Mouse (Mus musculus) heart, embryonic 11.5 days (tissue): ENCODE data around the gene Hcrtr1. TPM values are rescaled to one million over a fixed set of nuclear protein-coding genes. Genes with fewer than 3 reads are reported as not detected.

Source experiments
- ATAC-seq: fragments of 200-750 bp; cut with Nextera tagmentation; replicated peaks from 2 replicates; pipeline ENCODE4 v1.8.0; 2017; ENCODE audit warnings: moderate library complexity; ENCODE audit not compliant: insufficient number of reproducible peaks, low FRiP score, low TSS enrichment
- H3K27ac ChIP-seq: fragments of 300-500 bp; sonication (generic); 2 replicates; pipeline ENCODE4 v1.5.1; 2014; ENCODE audit warnings: mild to moderate bottlenecking, low read depth, low read length
- H3K27me3 ChIP-seq: fragments of 300-500 bp; sonication (generic); 2 replicates; pipeline ENCODE4 v1.6.1; 2014; ENCODE audit warnings: mild to moderate bottlenecking, low read length, mixed read lengths; ENCODE audit not compliant: control insufficient read depth, insufficient read depth
- H3K36me3 ChIP-seq: fragments of 300-500 bp; sonication (generic); 2 replicates; pipeline ENCODE4 v1.6.1; 2014; ENCODE audit warnings: mild to moderate bottlenecking, low read length, moderate library complexity, mixed read lengths; ENCODE audit not compliant: control insufficient read depth, insufficient read depth
- H3K4me1 ChIP-seq: fragments of 300-500 bp; sonication (generic); 2 replicates; pipeline ENCODE4 v1.6.1; 2014; ENCODE audit warnings: low read length; ENCODE audit not compliant: control insufficient read depth, insufficient read depth
- H3K4me2 ChIP-seq: fragments of 300-500 bp; sonication (generic); 2 replicates; pipeline ENCODE4 v1.6.1; 2014; ENCODE audit warnings: mild to moderate bottlenecking, moderate library complexity
- H3K4me3 ChIP-seq: fragments of 300-500 bp; sonication (generic); 2 replicates; pipeline ENCODE4 v1.5.1; 2014; ENCODE audit warnings: low read depth, low read length
- H3K9ac ChIP-seq: fragments of 300-500 bp; sonication (generic); 2 replicates; pipeline ENCODE4 v1.6.1; 2014; ENCODE audit warnings: mild to moderate bottlenecking, low read depth, low read length, moderate library complexity
- H3K9me3 ChIP-seq: fragments of 300-500 bp; sonication (generic); replicated peaks from 2 replicates; pipeline ENCODE4 v1.6.1; 2016; ENCODE audit warnings: low read length; ENCODE audit not compliant: control insufficient read depth
- WGBS: fragments of 180-500 bp; shearing (Covaris S2); extraction: QIAGEN DNeasy Blood & Tissue Kit; methylation state at CpG from one replicate; pipeline ENCODE4 v1.1.7; 2014; ENCODE audit not compliant: insufficient replicate concordance; 5-methylcytosine and 5-hydroxymethylcytosine counted together
- polyA plus RNA-seq: library from polyadenylated mRNA; unstranded; fragments of >200 nt; fragmentation: Nextera tagmentation; extraction: Ambion mirVana; gene quantifications from 2 replicates; pipeline ENCODE4 v1.2.1, GENCODE M21; 2014

Gene Hcrtr1
- polyA plus RNA-seq, 1 experiment from 2014 or later, result 0.07 TPM

DNA sequence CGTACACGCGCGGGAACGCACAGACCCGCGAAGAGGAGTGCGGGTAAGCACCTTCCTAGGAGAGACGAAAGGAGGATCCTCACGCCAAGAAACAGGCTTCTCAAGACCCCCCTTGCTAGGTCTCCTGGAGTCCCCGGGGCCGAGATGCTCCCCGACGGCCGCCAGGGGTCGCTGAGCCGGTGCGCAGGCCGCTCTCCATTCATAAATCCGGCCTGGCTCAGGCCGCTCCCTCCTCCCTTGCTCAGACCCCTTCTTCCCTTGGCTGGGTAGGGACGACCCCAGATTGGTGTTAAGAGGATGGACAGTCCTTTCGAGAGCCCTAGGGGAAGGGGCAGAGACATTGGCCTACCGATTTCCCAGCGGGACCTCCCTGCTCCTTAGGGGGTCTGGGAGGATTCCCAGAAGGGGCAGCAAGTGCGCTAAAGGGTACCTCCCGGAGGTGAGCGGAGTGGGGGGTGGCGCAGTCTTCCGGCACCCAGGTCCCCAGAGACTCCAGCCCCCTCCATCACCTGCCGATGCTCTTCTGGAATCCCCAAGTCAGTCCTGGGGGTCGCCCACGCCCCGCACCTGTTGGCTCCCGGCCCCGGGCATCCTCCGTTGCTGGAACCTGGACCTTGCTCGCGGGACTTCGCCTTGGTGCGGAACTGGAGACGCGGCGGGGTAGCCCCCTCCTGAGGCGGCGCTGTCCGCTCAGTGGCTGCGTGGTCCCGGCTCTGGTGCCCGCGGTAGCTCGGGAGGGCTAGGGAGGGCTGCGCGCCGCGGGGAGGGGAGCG, 532 bp downstream of the Hcrtr1 start:
- Histone ChIP-seq H3K9ac (0 out of 2 replicates have a peak overlapping the region, but pooled peaks have one; percentile 34), H3K27me3 (peaks cover 60% of the 10 kb centered on the region), H3K27ac (no peak overlapping the region), H3K4me3 (peak overlapping the region; percentile 47), H3K4me1 (peaks cover 6% of the 10 kb centered on the region; the same call in 1 of the 2 replicates), H3K36me3 (no peaks in the 10 kb centered on the region), H3K9me3 (no peaks in the 10 kb centered on the region), H3K4me2 (peak overlapping the region; percentile 81)
- no peak for ATAC-seq
- WGBS, result under 1% methylated on average over 50 of the region's 57 CpGs

DNA sequence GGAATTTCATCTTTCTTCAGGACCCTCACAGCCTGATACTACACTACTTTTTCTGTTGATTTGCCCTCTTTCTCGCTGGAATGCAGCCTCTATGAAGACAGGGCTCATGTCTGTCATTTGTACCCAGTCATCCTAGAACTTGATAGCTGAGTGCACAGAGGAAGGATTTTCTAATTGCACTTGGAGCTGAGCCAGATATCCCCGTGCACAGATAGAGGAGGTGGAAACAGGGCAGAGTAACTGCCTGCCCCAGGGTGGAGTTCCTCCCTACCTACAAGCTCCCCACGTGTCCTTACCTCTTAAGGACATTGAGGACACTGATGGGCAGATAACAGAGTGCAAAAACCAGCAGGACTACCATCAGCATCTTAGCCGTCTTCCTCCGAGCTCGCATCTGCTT, 5.8 kb downstream of the Hcrtr1 start:
- 49% methylated on average over 6 of the region's 6 CpGs for WGBS

DNA sequence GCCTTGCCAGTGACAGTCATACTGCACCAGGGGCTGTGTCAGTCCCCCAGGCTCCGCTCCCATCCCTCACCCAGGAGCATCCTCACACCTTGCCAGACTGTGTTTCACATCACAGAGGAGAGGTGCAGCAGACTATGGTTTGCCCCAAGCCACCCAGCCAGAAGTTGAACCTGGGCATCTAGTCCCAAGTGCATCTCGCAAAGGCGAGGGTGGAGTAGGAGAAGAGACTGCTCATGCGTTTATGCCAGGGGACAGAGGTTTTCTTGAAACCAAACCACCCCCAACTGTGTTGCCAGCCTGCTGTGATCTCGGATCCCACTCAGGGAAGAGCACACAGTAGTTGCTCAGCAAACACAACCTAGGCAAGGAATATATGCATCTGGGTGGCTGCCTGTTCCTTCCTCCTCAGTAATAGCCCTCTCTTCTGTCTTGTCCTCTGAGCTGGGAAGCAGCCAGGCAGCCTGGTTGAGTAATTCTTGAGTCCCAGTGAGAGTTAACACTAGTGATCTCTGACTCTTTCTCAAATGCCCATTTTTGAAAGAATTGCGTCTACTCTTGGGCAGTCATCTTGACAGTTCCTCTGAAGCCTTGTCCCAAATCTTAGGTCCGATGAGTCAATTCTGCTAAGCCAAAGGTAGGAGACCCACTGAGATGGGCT, 7.6 kb downstream of the Hcrtr1 start:
- peaks cover 7% of the 10 kb centered on the region for H3K36me3 ChIP-seq
- peaks cover 7% of the 10 kb centered on the region for H3K4me1 ChIP-seq
- no peak for ATAC-seq
- no peaks in the 10 kb centered on the region for H3K9me3 ChIP-seq
- no peak overlapping the region for H3K9ac ChIP-seq
- no peak overlapping the region for H3K27ac ChIP-seq
- H3K4me3 ChIP-seq, result no peak overlapping the region
- 78% methylated on average over 7 of the region's 7 CpGs for WGBS
- peaks cover 4% of the 10 kb centered on the region for H3K27me3 ChIP-seq
- no peak overlapping the region for H3K4me2 ChIP-seq

More for the DNA sequence above, 5.8 kb downstream of the Hcrtr1 start:
- Histone ChIP-seq H3K4me3 (no peak overlapping the region), H3K4me2 (no peak overlapping the region), H3K27ac (no peak overlapping the region), H3K4me1 (peaks cover 10% of the 10 kb centered on the region), H3K27me3 (peaks cover 19% of the 10 kb centered on the region), H3K36me3 (no peaks in the 10 kb centered on the region), H3K9me3 (no peaks in the 10 kb centered on the region), H3K9ac (no peak overlapping the region)
- no peak for ATAC-seq

DNA sequence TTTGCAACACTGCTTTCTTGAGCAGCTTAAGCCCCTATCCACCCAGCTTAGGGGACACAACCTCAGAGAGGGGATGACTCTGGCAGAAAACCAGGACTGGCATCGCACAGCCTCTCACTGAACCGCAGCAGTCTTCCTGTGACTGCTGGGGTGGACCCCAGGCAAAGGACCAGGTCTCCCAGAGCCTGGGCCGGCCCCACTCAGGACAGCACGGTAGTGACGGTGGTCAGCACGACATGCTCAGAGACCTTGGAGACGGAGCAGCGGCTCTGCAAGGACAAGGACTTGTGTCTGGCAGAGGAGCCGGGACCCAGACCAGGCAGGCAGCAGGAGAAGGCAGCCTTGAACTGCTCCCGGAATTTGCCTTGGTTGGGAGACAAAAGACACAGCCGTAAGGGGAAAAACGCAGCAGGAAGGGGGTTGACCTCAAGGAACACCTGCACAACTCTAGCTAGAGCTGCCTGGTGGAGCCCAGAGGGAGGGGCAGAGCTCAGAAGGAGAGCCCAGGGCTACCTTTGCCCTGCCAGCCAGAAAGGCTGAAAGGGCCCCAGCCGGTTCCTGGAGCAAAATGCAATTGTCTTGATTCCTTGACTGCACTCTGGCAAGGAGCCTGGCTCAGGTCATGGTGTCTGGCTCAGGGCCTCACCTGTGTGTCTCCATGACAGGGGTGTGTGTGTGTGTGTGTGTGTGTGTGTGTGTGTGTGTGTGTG, 8.4 kb downstream of the Hcrtr1 start:
- H3K9me3 ChIP-seq, result no peaks in the 10 kb centered on the region
- 64% methylated on average over 13 of the region's 13 CpGs for WGBS
- ATAC-seq, result no peak
- H3K4me2 ChIP-seq, result no peak overlapping the region
- H3K4me3 ChIP-seq, result no peak overlapping the region
- H3K36me3 ChIP-seq, result peaks cover 10% of the 10 kb centered on the region
- H3K27ac ChIP-seq, result no peak overlapping the region
- no peaks in the 10 kb centered on the region for H3K27me3 ChIP-seq
- H3K9ac ChIP-seq, result no peak overlapping the region
- H3K4me1 ChIP-seq, result peaks cover 7% of the 10 kb centered on the region

DNA sequence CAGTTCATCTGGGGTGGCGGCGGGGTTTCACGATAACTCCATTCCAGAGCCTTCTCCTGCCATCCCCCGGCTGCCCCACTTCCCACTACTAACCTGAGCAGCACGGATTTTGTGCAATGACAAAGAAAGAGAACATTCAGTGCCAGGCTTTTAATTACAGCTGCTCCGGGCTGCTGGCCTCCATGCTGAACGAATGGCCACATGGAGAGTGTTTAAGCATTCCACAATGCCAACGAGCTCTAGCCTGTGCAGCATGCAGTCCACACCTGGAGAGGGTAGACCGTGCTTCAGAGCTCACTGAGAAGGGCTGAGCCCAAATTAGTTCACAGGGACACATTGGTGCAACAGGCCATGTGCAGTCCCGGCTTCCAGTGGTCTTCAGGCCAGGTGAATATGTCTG, 9.1 kb downstream of the Hcrtr1 start:
- no peak overlapping the region for H3K4me2 ChIP-seq
- no peak overlapping the region for H3K9ac ChIP-seq
- WGBS, result 81% methylated on average over 10 of the region's 10 CpGs
- no peaks in the 10 kb centered on the region for H3K9me3 ChIP-seq
- H3K27me3 ChIP-seq, result no peaks in the 10 kb centered on the region
- H3K4me1 ChIP-seq, result peaks cover 7% of the 10 kb centered on the region
- ATAC-seq, result no peak
- no peak overlapping the region for H3K4me3 ChIP-seq
- H3K27ac ChIP-seq, result no peak overlapping the region
- H3K36me3 ChIP-seq, result peaks cover 13% of the 10 kb centered on the region

DNA sequence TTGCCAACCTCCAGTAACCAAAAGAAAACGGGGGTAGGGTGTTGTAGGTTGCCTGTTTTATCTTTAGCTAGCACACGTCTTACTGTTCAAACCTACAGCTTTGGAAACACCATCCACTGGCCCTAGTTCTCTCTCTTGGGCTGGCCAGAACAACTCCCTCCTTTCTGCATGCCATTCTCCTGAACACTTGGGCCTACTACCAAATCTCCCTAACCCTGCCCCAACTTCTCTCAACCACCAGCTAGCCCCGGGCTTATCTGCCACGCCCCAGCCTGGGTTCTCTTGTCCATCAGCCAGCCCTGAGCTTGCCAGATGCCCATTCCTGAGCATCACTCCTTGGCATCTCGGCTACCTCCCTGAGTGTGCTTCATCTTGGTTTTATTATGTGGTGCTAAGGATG, 10.3 kb downstream of the Hcrtr1 start:
- Histone ChIP-seq H3K9me3 (no peaks in the 10 kb centered on the region), H3K36me3 (peaks cover 16% of the 10 kb centered on the region), H3K9ac (no peak overlapping the region), H3K4me1 (peaks cover 7% of the 10 kb centered on the region), H3K27me3 (no peaks in the 10 kb centered on the region), H3K27ac (no peak overlapping the region), H3K4me3 (no peak overlapping the region), H3K4me2 (no peak overlapping the region)
- no peak for ATAC-seq
- WGBS, result 58% methylated on average over 5 of the region's 5 CpGs

DNA sequence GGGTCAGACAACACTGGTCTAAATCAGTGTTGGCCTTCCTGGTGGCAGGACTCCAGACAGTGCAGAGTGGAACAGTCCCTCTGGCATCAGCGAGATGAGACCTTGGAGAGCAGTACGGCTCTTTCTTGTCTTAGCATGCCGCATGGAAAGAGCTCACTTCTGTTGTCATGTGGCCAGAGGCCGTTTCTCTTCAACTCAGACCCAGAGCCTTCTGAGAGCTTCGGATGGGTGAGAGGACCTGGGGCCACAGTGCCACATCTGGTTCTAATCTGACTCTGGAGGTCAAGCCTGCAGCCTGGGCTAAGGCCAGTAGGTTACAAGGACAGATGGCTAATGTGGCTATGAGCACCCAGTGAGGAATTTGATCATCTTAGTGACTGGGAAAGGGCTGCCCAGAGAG, 13.2 kb downstream of the Hcrtr1 start:
- Histone ChIP-seq H3K4me3 (no peak overlapping the region), H3K9ac (no peak overlapping the region), H3K36me3 (peaks cover 21% of the 10 kb centered on the region), H3K27me3 (no peaks in the 10 kb centered on the region), H3K4me2 (no peak overlapping the region), H3K27ac (no peak overlapping the region), H3K4me1 (peaks cover 5% of the 10 kb centered on the region; the same call in 1 of the 2 replicates), H3K9me3 (no peaks in the 10 kb centered on the region)
- no peak for ATAC-seq
- 75% methylated on average over 5 of the region's 5 CpGs for whole genome bisulfite sequencing

DNA sequence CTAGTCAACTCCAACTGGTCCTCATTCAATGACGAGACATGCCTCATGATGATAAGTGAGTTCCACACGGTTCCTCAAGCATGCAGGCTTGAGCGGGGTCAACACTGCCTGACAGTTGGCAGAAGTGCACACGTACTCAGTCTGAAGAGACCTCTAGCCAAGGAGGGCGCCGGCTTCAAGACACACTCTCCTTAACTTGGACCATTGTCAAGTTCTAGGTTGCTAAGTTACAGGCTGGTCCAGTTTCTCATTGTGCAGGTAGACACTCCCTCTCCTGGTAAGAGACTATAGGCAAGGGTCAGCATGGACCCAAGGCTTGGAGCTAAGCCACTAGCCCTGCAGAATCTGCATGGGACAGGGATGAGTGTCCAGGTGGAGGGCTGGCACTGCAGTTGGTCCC, 14.0 kb downstream of the Hcrtr1 start:
- Histone ChIP-seq H3K9me3 (no peaks in the 10 kb centered on the region), H3K4me1 (peaks cover 5% of the 10 kb centered on the region; the same call in 1 of the 2 replicates), H3K36me3 (peaks cover 21% of the 10 kb centered on the region), H3K4me2 (no peak overlapping the region), H3K27ac (no peak overlapping the region), H3K27me3 (no peaks in the 10 kb centered on the region), H3K4me3 (no peak overlapping the region), H3K9ac (no peak overlapping the region)
- ATAC-seq, result no peak
- 88% methylated on average over 6 of the region's 6 CpGs for WGBS
